Mouse (Mus musculus) c-Kit-positive CD71-negative TER-119-negative erythroid progenitor cells, embryonic 14.5 days (primary cell): Measurements from ENCODE around the gene Gas2l1.

Source experiments
- DNase-seq: peaks from one replicate; pipeline ENCODE4 v3.0.0-alpha.2; 2013; ENCODE audit warnings: low read depth

Gene Gas2l1

GRCm38 (mm10) chr11:5064282-5065055 is 658 bp downstream of the Gas2l1 start:
- no peak for DNase-seq

GRCm38 (mm10) chr11:5063561-5064281 is 1.4 kb downstream of the Gas2l1 start:
- DNase-seq = no peak

GRCm38 (mm10) chr11:5062860-5063505 is 2.1 kb downstream of the Gas2l1 start:
- DNase-seq = no peak

- no peak for DNase-seq
Observed at GRCm38 (mm10) chr11:5062326-5062725, 2.8 kb downstream of the Gas2l1 start.

GRCm38 (mm10) chr11:5061413-5062139 is 3.6 kb downstream of the Gas2l1 start:
- peak; percentile 86 for DNase-seq

GRCm38 (mm10) chr11:5060756-5061412 is 4.2 kb downstream of the Gas2l1 start:
- no peak for DNase-seq

- no peak for DNase-seq
Observed at GRCm38 (mm10) chr11:5059704-5060156, 5.4 kb downstream of the Gas2l1 start.

- DNase-seq = no peak
Observed at GRCm38 (mm10) chr11:5059230-5059629, 5.9 kb downstream of the Gas2l1 start.

- DNase-seq = no peak
Observed at GRCm38 (mm10) chr11:5058783-5059182, 6.3 kb downstream of the Gas2l1 start.

- no peak for DNase-seq
Observed at GRCm38 (mm10) chr11:5057856-5058641, 7.1 kb downstream of the Gas2l1 start, which contains the start of gene Rasl10a. Rasl10a (plus strand) TSS chr11:5058128.

- no peak for DNase-seq
Observed at GRCm38 (mm10) chr11:5057541-5057855, 7.6 kb downstream of the Gas2l1 start.

- DNase-seq = no peak
Observed at GRCm38 (mm10) chr11:5057064-5057463, 8.1 kb downstream of the Gas2l1 start.

- DNase-seq = no peak
Observed at GRCm38 (mm10) chr11:5055945-5056938, 8.9 kb downstream of the Gas2l1 start.

GRCm38 (mm10) chr11:5054874-5055273 is 10.3 kb downstream of the Gas2l1 start:
- DNase-seq = no peak

GRCm38 (mm10) chr11:5054151-5054550 is 11.0 kb downstream of the Gas2l1 start:
- no peak for DNase-seq

GRCm38 (mm10) chr11:5052200-5052854 is 12.8 kb downstream of the Gas2l1 start:
- no peak for DNase-seq

- DNase-seq = no peak
Observed at GRCm38 (mm10) chr11:5051629-5052028, 13.5 kb downstream of the Gas2l1 start.

- DNase-seq = no peak
Observed at GRCm38 (mm10) chr11:5046321-5046926, 18.7 kb downstream of the Gas2l1 start.
